Mouse (Mus musculus) heart, embryonic 12.5 days (tissue): Measurements from ENCODE around the gene Eif2b3. TPM values are rescaled to one million over a fixed set of nuclear protein-coding genes. Genes with fewer than 3 reads are reported as not detected.

Experiments used
- ATAC-seq: fragments of 200-750 bp; cut with Nextera tagmentation; 2 replicates; pipeline ENCODE4 v1.8.0; 2017; ENCODE audit warnings: moderate TSS enrichment, moderate library complexity; ENCODE audit not compliant: insufficient number of reproducible peaks, low FRiP score
- H3K27ac ChIP-seq: fragments of 300-500 bp; sonication (generic); 2 replicates; pipeline ENCODE4 v1.5.1; 2016; ENCODE audit warnings: mild to moderate bottlenecking, moderate library complexity; ENCODE audit not compliant: poor library complexity, severe bottlenecking
- H3K27me3 ChIP-seq: fragments of 300-500 bp; sonication (generic); replicated peaks from 2 replicates; pipeline ENCODE4 v1.6.1; 2016; ENCODE audit warnings: mild to moderate bottlenecking, moderate library complexity
- H3K36me3 ChIP-seq: fragments of 300-500 bp; sonication (generic); 2 replicates; pipeline ENCODE4 v1.6.1; 2016; ENCODE audit warnings: mild to moderate bottlenecking, moderate library complexity
- H3K4me1 ChIP-seq: fragments of 300-500 bp; sonication (generic); replicated peaks from 2 replicates; pipeline ENCODE4 v1.6.1; 2016; ENCODE audit warnings: mild to moderate bottlenecking
- H3K4me2 ChIP-seq: fragments of 300-500 bp; sonication (generic); 2 replicates; pipeline ENCODE4 v1.6.1; 2016; ENCODE audit warnings: mild to moderate bottlenecking, moderate library complexity
- H3K4me3 ChIP-seq: fragments of 300-500 bp; sonication (generic); 2 replicates; pipeline ENCODE4 v1.5.1; 2016; ENCODE audit warnings: mild to moderate bottlenecking
- H3K9ac ChIP-seq: fragments of 300-500 bp; sonication (generic); 2 replicates; pipeline ENCODE4 v1.6.1; 2016; ENCODE audit warnings: mild to moderate bottlenecking, moderate library complexity
- H3K9me3 ChIP-seq: fragments of 300-500 bp; sonication (generic); replicated peaks from 2 replicates; pipeline ENCODE4 v1.6.1; 2016; ENCODE audit warnings: mild to moderate bottlenecking, moderate library complexity
- whole genome bisulfite sequencing: fragments of 180-500 bp; shearing (Covaris S2); methylation state at CpG from one replicate; pipeline ENCODE4 v1.1.7; 2016; 5-methylcytosine and 5-hydroxymethylcytosine counted together
- polyA plus RNA-seq: library from polyadenylated mRNA; unstranded; fragments of >200 nt; fragmentation: Nextera tagmentation; extraction: Ambion mirVana; gene quantifications from 2 replicates; pipeline ENCODE4 v1.2.1, GENCODE M21; 2016

Eif2b3 gene
- polyA plus RNA-seq, 1 experiment from 2014 or later = 29.2 TPM

GRCm38 (mm10) chr4:117096666-117097065 is 77.5 kb downstream of the Eif2b3 start:
- Histone ChIP-seq H3K27me3 (no peaks in the 10 kb centered on the region), H3K4me1 (peaks cover 21% of the 10 kb centered on the region), H3K9ac (peak overlapping the region; percentile 66), H3K9me3 (no peaks in the 10 kb centered on the region), H3K4me2 (peak overlapping the region; percentile 95), H3K4me3 (peak overlapping the region; percentile 61), H3K36me3 (no peaks in the 10 kb centered on the region), H3K27ac (peak overlapping the region; percentile 80)
- ATAC-seq = peak; percentile 40; the same call in 1 of the 2 replicates
- 19% methylated on average over 5 of the region's 5 CpGs for WGBS

- Histone ChIP-seq H3K9ac (no peak overlapping the region), H3K4me1 (peaks cover 21% of the 10 kb centered on the region), H3K27me3 (no peaks in the 10 kb centered on the region), H3K36me3 (no peaks in the 10 kb centered on the region), H3K4me2 (peak overlapping the region; percentile 95), H3K4me3 (no peak overlapping the region), H3K9me3 (no peaks in the 10 kb centered on the region), H3K27ac (peak overlapping the region; percentile 13)
- ATAC-seq = no peak
- 69% methylated on average over 8 of the region's 8 CpGs for WGBS
These were observed 79.0 kb downstream of the Eif2b3 start for GRCm38 (mm10) chr4:117097969-117098763.

- H3K4me2 ChIP-seq = 0 out of 2 replicates have a peak overlapping the region, but pooled peaks have one; percentile 95
- H3K4me3 ChIP-seq = no peak overlapping the region
- H3K36me3 ChIP-seq = no peaks in the 10 kb centered on the region
- 72% methylated on average over 2 of the region's 2 CpGs for WGBS
- no peak for ATAC-seq
- H3K9me3 ChIP-seq = no peaks in the 10 kb centered on the region
- H3K27ac ChIP-seq = no peak overlapping the region
- peaks cover 21% of the 10 kb centered on the region for H3K4me1 ChIP-seq
- H3K27me3 ChIP-seq = no peaks in the 10 kb centered on the region
- no peak overlapping the region for H3K9ac ChIP-seq
These were observed 79.5 kb downstream of the Eif2b3 start for GRCm38 (mm10) chr4:117098764-117099036.

- H3K4me2 ChIP-seq = no peak overlapping the region
- no peak overlapping the region for H3K9ac ChIP-seq
- peaks cover 21% of the 10 kb centered on the region for H3K4me1 ChIP-seq
- ATAC-seq = no peak
- 73% methylated on average over 4 of the region's 4 CpGs for WGBS
- no peak overlapping the region for H3K27ac ChIP-seq
- H3K27me3 ChIP-seq = 0 out of 2 replicates have a peak, but pooled peaks cover 3% of the 10 kb centered on the region
- H3K9me3 ChIP-seq = no peaks in the 10 kb centered on the region
- H3K4me3 ChIP-seq = no peak overlapping the region
- no peaks in the 10 kb centered on the region for H3K36me3 ChIP-seq
These were observed 80.8 kb downstream of the Eif2b3 start for GRCm38 (mm10) chr4:117100036-117100435.

- 41% methylated on average over 7 of the region's 7 CpGs for WGBS
- no peak overlapping the region for H3K27ac ChIP-seq
- H3K9me3 ChIP-seq = no peaks in the 10 kb centered on the region
- H3K27me3 ChIP-seq = 0 out of 2 replicates have a peak, but pooled peaks cover 3% of the 10 kb centered on the region
- H3K4me1 ChIP-seq = peaks cover 14% of the 10 kb centered on the region
- H3K36me3 ChIP-seq = no peaks in the 10 kb centered on the region
- H3K9ac ChIP-seq = no peak overlapping the region
- no peak for ATAC-seq
- H3K4me2 ChIP-seq = no peak overlapping the region
- no peak overlapping the region for H3K4me3 ChIP-seq
These were observed 82.0 kb downstream of the Eif2b3 start for GRCm38 (mm10) chr4:117101218-117101617.

- no peaks in the 10 kb centered on the region for H3K36me3 ChIP-seq
- WGBS = 66% methylated on average over 10 of the region's 10 CpGs
These were observed 85.5 kb downstream of the Eif2b3 start for GRCm38 (mm10) chr4:117104672-117105071.

GRCm38 (mm10) chr4:117105127-117105526 is 85.9 kb downstream of the Eif2b3 start:
- Histone ChIP-seq H3K27ac (no peak overlapping the region), H3K9me3 (no peaks in the 10 kb centered on the region), H3K27me3 (0 out of 2 replicates have a peak, but pooled peaks cover 3% of the 10 kb centered on the region), H3K4me2 (no peak overlapping the region), H3K4me3 (no peak overlapping the region), H3K4me1 (no peaks in the 10 kb centered on the region), H3K36me3 (no peaks in the 10 kb centered on the region), H3K9ac (no peak overlapping the region)
- 49% methylated on average over 9 of the region's 10 CpGs for WGBS
- no peak for ATAC-seq

More at GRCm38 (mm10) chr4:117104672-117105071, 85.5 kb downstream of the Eif2b3 start:
- no peaks in the 10 kb centered on the region for H3K4me1 ChIP-seq
- no peak for ATAC-seq
- 0 out of 2 replicates have a peak, but pooled peaks cover 3% of the 10 kb centered on the region for H3K27me3 ChIP-seq
- no peak overlapping the region for H3K4me2 ChIP-seq
- no peak overlapping the region for H3K4me3 ChIP-seq
- H3K9me3 ChIP-seq = no peaks in the 10 kb centered on the region
- H3K27ac ChIP-seq = no peak overlapping the region
- H3K9ac ChIP-seq = no peak overlapping the region

GRCm38 (mm10) chr4:117107813-117108523 is 88.8 kb downstream of the Eif2b3 start:
- Histone ChIP-seq H3K9me3 (no peaks in the 10 kb centered on the region), H3K4me2 (no peak overlapping the region), H3K27ac (no peak overlapping the region), H3K36me3 (peaks cover 8% of the 10 kb centered on the region; the same call in 1 of the 2 replicates), H3K9ac (no peak overlapping the region), H3K27me3 (0 out of 2 replicates have a peak, but pooled peaks cover 3% of the 10 kb centered on the region), H3K4me3 (no peak overlapping the region), H3K4me1 (no peaks in the 10 kb centered on the region)
- no peak for ATAC-seq
- WGBS = 87% methylated on average over 18 of the region's 18 CpGs

GRCm38 (mm10) chr4:117108524-117108849 is 89.3 kb downstream of the Eif2b3 start:
- 89% methylated on average over 6 of the region's 6 CpGs for WGBS
- H3K36me3 ChIP-seq = peaks cover 8% of the 10 kb centered on the region; the same call in 1 of the 2 replicates
- H3K27ac ChIP-seq = no peak overlapping the region
- no peak for ATAC-seq
- no peak overlapping the region for H3K9ac ChIP-seq
- 0 out of 2 replicates have a peak, but pooled peaks cover 3% of the 10 kb centered on the region for H3K27me3 ChIP-seq
- no peaks in the 10 kb centered on the region for H3K4me1 ChIP-seq
- H3K9me3 ChIP-seq = no peaks in the 10 kb centered on the region
- H3K4me2 ChIP-seq = no peak overlapping the region
- no peak overlapping the region for H3K4me3 ChIP-seq

- no peaks in the 10 kb centered on the region for H3K9me3 ChIP-seq
- H3K4me1 ChIP-seq = no peaks in the 10 kb centered on the region
- 87% methylated on average over 25 of the region's 25 CpGs for WGBS
- H3K27ac ChIP-seq = no peak overlapping the region
- no peak overlapping the region for H3K4me3 ChIP-seq
- no peak for ATAC-seq
- H3K36me3 ChIP-seq = peaks cover 8% of the 10 kb centered on the region; the same call in 1 of the 2 replicates
- H3K27me3 ChIP-seq = 0 out of 2 replicates have a peak, but pooled peaks cover 3% of the 10 kb centered on the region
- no peak overlapping the region for H3K9ac ChIP-seq
- H3K4me2 ChIP-seq = no peak overlapping the region
These were observed 90.1 kb downstream of the Eif2b3 start for GRCm38 (mm10) chr4:117109330-117109729.

- ATAC-seq = no peak
- WGBS = 88% methylated on average over 13 of the region's 13 CpGs
These were observed 91.0 kb downstream of the Eif2b3 start for GRCm38 (mm10) chr4:117110249-117110648.

More at GRCm38 (mm10) chr4:117110249-117110648, 91.0 kb downstream of the Eif2b3 start:
- Histone ChIP-seq H3K9me3 (no peaks in the 10 kb centered on the region), H3K4me2 (no peak overlapping the region), H3K4me3 (no peak overlapping the region), H3K9ac (no peak overlapping the region), H3K27ac (no peak overlapping the region), H3K36me3 (peaks cover 8% of the 10 kb centered on the region; the same call in 1 of the 2 replicates), H3K27me3 (no peaks in the 10 kb centered on the region), H3K4me1 (no peaks in the 10 kb centered on the region)
